Comparison of ENCODE assay signal across 8 mouse cellular contexts in genomic region chr3:52401162-52401928, GRCm38 (mm10).
A peak's percentile ranks its signal among the peaks of the same experiment; 100 is the strongest.
DNase-seq lines count a peak whose midpoint lies in the region; ATAC-seq lines count a peak whose summit lies in the region.

No protein-coding gene starts in this region.

- H3K9ac ChIP-seq in embryonic facial prominence, embryonic 14.5 days (ENCODE audit: low read depth, low read length), result peak overlapping the region; percentile 63
- H3K9ac ChIP-seq in limb, embryonic 12.5 days (replicated peaks), result peak overlapping the region; percentile 57
- 0 out of 2 replicates have a peak overlapping the region, but pooled peaks have one; percentile 4 for H3K9ac ChIP-seq in midbrain, embryonic 14.5 days (replicated peaks; ENCODE audit: low read length)

- H3K27ac ChIP-seq in embryonic facial prominence, embryonic 14.5 days (replicated peaks; ENCODE audit: low read depth, low read length), result peak overlapping the region; percentile 10; the same call in 1 of the 2 replicates
- H3K27ac ChIP-seq in heart, embryonic 10.5 days, result peak overlapping the region; percentile 85
- H3K27ac ChIP-seq in limb, embryonic 12.5 days, result peak overlapping the region; percentile 69; the same call in 1 of the 2 replicates
- 0 out of 2 replicates have a peak overlapping the region, but pooled peaks have one; percentile 9 for H3K27ac ChIP-seq in midbrain, embryonic 14.5 days (replicated peaks; ENCODE audit: low read depth, low read length)

- H3K4me1 ChIP-seq in embryonic facial prominence, embryonic 14.5 days (ENCODE audit: control insufficient read depth, insufficient read depth, low read length), result peaks cover 17% of the 10 kb centered on the region
- peaks cover 39% of the 10 kb centered on the region for H3K4me1 ChIP-seq in heart, embryonic 10.5 days
- H3K4me1 ChIP-seq in limb, embryonic 12.5 days (replicated peaks), result peaks cover 33% of the 10 kb centered on the region
- peaks cover 11% of the 10 kb centered on the region; the same call in 1 of the 2 replicates for H3K4me1 ChIP-seq in midbrain, embryonic 14.5 days (ENCODE audit: control insufficient read depth, insufficient read depth, low read length)

- under 1% methylated on average over 26 of the region's 26 CpGs for WGBS in embryonic facial prominence, embryonic 14.5 days
- 2% methylated on average over 26 of the region's 26 CpGs for WGBS in heart, embryonic 10.5 days
- under 1% methylated on average over 26 of the region's 26 CpGs for WGBS in limb, embryonic 12.5 days
- WGBS in midbrain, embryonic 14.5 days, result 1% methylated on average over 26 of the region's 26 CpGs

- H3K4me2 ChIP-seq in embryonic facial prominence, embryonic 14.5 days (ENCODE audit: low read depth, low read length), result peak overlapping the region; percentile 73
- H3K4me2 ChIP-seq in limb, embryonic 12.5 days, result peak overlapping the region; percentile 67
- H3K4me2 ChIP-seq in midbrain, embryonic 14.5 days (ENCODE audit: low read length), result peak overlapping the region; percentile 58

- H3K36me3 ChIP-seq in embryonic facial prominence, embryonic 14.5 days (ENCODE audit: control insufficient read depth, insufficient read depth, low read length), result no peaks in the 10 kb centered on the region
- no peaks in the 10 kb centered on the region for H3K36me3 ChIP-seq in heart, embryonic 10.5 days
- H3K36me3 ChIP-seq in limb, embryonic 12.5 days, result no peaks in the 10 kb centered on the region
- no peaks in the 10 kb centered on the region for H3K36me3 ChIP-seq in midbrain, embryonic 14.5 days (ENCODE audit: control insufficient read depth, insufficient read depth, low read length)

- peak; percentile 82 for DNase-seq in adrenal gland, adult 2 months
- DNase-seq in embryonic facial prominence, embryonic 14.5 days (ENCODE audit: low spot score), result peak; percentile 84
- DNase-seq in heart, embryonic 10.5 days (ENCODE audit: low spot score), result no peak
- DNase-seq in kidney, adult 8-10 months, result peak; percentile 69 to 79
- DNase-seq in midbrain, embryonic 14.5 days, result peak; percentile 70
- DNase-seq in spleen, postnatal 14 days (ENCODE audit: low spot score in 2 of 2), result peak; percentile 15 to 30

- H3K9me3 ChIP-seq in embryonic facial prominence, embryonic 14.5 days (ENCODE audit: control insufficient read depth, low read length), result no peaks in the 10 kb centered on the region
- H3K9me3 ChIP-seq in heart, embryonic 10.5 days, result no peaks in the 10 kb centered on the region
- no peaks in the 10 kb centered on the region for H3K9me3 ChIP-seq in limb, embryonic 12.5 days
- no peaks in the 10 kb centered on the region for H3K9me3 ChIP-seq in midbrain, embryonic 14.5 days (ENCODE audit: control insufficient read depth, low read length)

- peak overlapping the region; percentile 32 for H3K4me3 ChIP-seq in embryonic facial prominence, embryonic 14.5 days (ENCODE audit: low read depth, low read length)
- peak overlapping the region; percentile 49 for H3K4me3 ChIP-seq in heart, embryonic 10.5 days
- H3K4me3 ChIP-seq in limb, embryonic 12.5 days (replicated peaks), result peak overlapping the region; percentile 31
- peak overlapping the region; percentile 28 for H3K4me3 ChIP-seq in midbrain, embryonic 14.5 days (replicated peaks; ENCODE audit: low read depth, low read length)

- peak; percentile 85 for ATAC-seq in embryonic facial prominence, embryonic 14.5 days (ENCODE audit: low read depth)
- ATAC-seq in limb, embryonic 12.5 days (ENCODE audit: insufficient number of reproducible peaks, insufficient read depth, low FRiP score, low TSS enrichment, low read depth), result peak; percentile 71
- ATAC-seq in midbrain, embryonic 14.5 days (ENCODE audit: low FRiP score, low TSS enrichment), result peak; percentile 58
- ATAC-seq in megakaryocyte-erythroid progenitor cell, adult 5-6 weeks (replicated peaks; ENCODE audit: low FRiP score, low TSS enrichment, poor library complexity, severe bottlenecking), result no peak

- no peaks in the 10 kb centered on the region for H3K27me3 ChIP-seq in embryonic facial prominence, embryonic 14.5 days (replicated peaks; ENCODE audit: control insufficient read depth, insufficient read depth, low read length)
- H3K27me3 ChIP-seq in heart, embryonic 10.5 days (ENCODE audit: insufficient read depth, poor library complexity, severe bottlenecking), result peaks cover 22% of the 10 kb centered on the region
- H3K27me3 ChIP-seq in limb, embryonic 12.5 days, result peaks cover 19% of the 10 kb centered on the region
- no peaks in the 10 kb centered on the region; the same call in 1 of the 2 replicates for H3K27me3 ChIP-seq in midbrain, embryonic 14.5 days (ENCODE audit: control insufficient read depth, insufficient read depth, low read length)

Comparison
In these comparisons a context has a peak if more than half of its experiments do, and no peak if none do; other contexts are left out.
1. H3K27ac ChIP-seq: peak in every context shown above with its lines; median percentile 85 in heart, embryonic 10.5 days; 69 in limb, embryonic 12.5 days; 10 in embryonic facial prominence, embryonic 14.5 days; 9 in midbrain, embryonic 14.5 days.
2. H3K9ac ChIP-seq: peak in every context shown above with its lines; median percentile 63 in embryonic facial prominence, embryonic 14.5 days; 57 in limb, embryonic 12.5 days; 4 in midbrain, embryonic 14.5 days.